Mouse (Mus musculus): ENCODE measurements around the gene Taar9. TPM values are rescaled to one million over a fixed set of nuclear protein-coding genes. Genes with fewer than 3 reads are reported as not detected.
"Not testable (repeated sequence)": the region's sequence is repeated elsewhere in the genome, so short reads cannot be mapped to it uniquely, and the experiment has no call there.

Gene Taar9
- polyA plus RNA-seq, 1 experiment: not detected

- TF ChIP-seq POLR2A (IDR thresholded peaks at IDR 0.05; ENCODE audit: insufficient read depth, low read length) (no peak), EP300 (IDR thresholded peaks at IDR 0.05; ENCODE audit: insufficient read depth, low read depth, low read length) (no peak), CTCF (IDR thresholded peaks at IDR 0.05; ENCODE audit: low read depth, low read length) (no peak)
- no peaks in the 10 kb centered on the region for H3K36me3 ChIP-seq (ENCODE audit: control insufficient read depth, insufficient read depth, low read length, poor library complexity, severe bottlenecking)
- H3K4me3 ChIP-seq (ENCODE audit: low read depth, low read length): no peak overlapping the region
- no peaks in the 10 kb centered on the region for H3K4me1 ChIP-seq (ENCODE audit: control insufficient read depth, insufficient read depth, low read length)
- H3K27me3 ChIP-seq (ENCODE audit: control insufficient read depth, insufficient read depth, low read length, poor library complexity, severe bottlenecking): no peaks in the 10 kb centered on the region
- no peak overlapping the region for H3K27ac ChIP-seq (ENCODE audit: insufficient read depth, low read length)
- no peaks in the 10 kb centered on the region for H3K9me3 ChIP-seq (replicated peaks; ENCODE audit: control insufficient read depth, insufficient read depth, low read length, poor library complexity, severe bottlenecking)
- H3K9ac ChIP-seq (ENCODE audit: low read depth, poor library complexity, severe bottlenecking): no peak overlapping the region
Observed at GRCm38 (mm10) chr10:24086555-24086954, 22.8 kb downstream of the Taar9 start.

GRCm38 (mm10) chr10:24085936-24086335 is 23.4 kb downstream of the Taar9 start:
- Histone ChIP-seq H3K4me1 (ENCODE audit: control insufficient read depth, insufficient read depth, low read length) (no peaks in the 10 kb centered on the region), H3K4me3 (ENCODE audit: low read depth, low read length) (no peak overlapping the region), H3K36me3 (ENCODE audit: control insufficient read depth, insufficient read depth, low read length, poor library complexity, severe bottlenecking) (no peaks in the 10 kb centered on the region), H3K9me3 (replicated peaks; ENCODE audit: control insufficient read depth, insufficient read depth, low read length, poor library complexity, severe bottlenecking) (no peaks in the 10 kb centered on the region), H3K9ac (ENCODE audit: low read depth, poor library complexity, severe bottlenecking) (no peak overlapping the region), H3K27me3 (ENCODE audit: control insufficient read depth, insufficient read depth, low read length, poor library complexity, severe bottlenecking) (no peaks in the 10 kb centered on the region), H3K27ac (ENCODE audit: insufficient read depth, low read length) (no peak overlapping the region)
- TF ChIP-seq CTCF (IDR thresholded peaks at IDR 0.05; ENCODE audit: low read depth, low read length) (no peak), POLR2A (IDR thresholded peaks at IDR 0.05; ENCODE audit: insufficient read depth, low read length) (no peak), EP300 (IDR thresholded peaks at IDR 0.05; ENCODE audit: insufficient read depth, low read depth, low read length) (no peak)

GRCm38 (mm10) chr10:24080166-24080565 is 29.2 kb downstream of the Taar9 start:
- Histone ChIP-seq H3K4me3 (ENCODE audit: low read depth, low read length) (no peak overlapping the region), H3K36me3 (ENCODE audit: control insufficient read depth, insufficient read depth, low read length, poor library complexity, severe bottlenecking) (no peaks in the 10 kb centered on the region), H3K9me3 (replicated peaks; ENCODE audit: control insufficient read depth, insufficient read depth, low read length, poor library complexity, severe bottlenecking) (no peaks in the 10 kb centered on the region), H3K27ac (ENCODE audit: insufficient read depth, low read length) (no peak overlapping the region), H3K4me1 (ENCODE audit: control insufficient read depth, insufficient read depth, low read length) (no peaks in the 10 kb centered on the region), H3K27me3 (ENCODE audit: control insufficient read depth, insufficient read depth, low read length, poor library complexity, severe bottlenecking) (no peaks in the 10 kb centered on the region), H3K9ac (ENCODE audit: low read depth, poor library complexity, severe bottlenecking) (no peak overlapping the region)
- no peak for TF ChIP-seq POLR2A (IDR thresholded peaks at IDR 0.05; ENCODE audit: insufficient read depth, low read length)
- no peak for TF ChIP-seq EP300 (IDR thresholded peaks at IDR 0.05; ENCODE audit: insufficient read depth, low read depth, low read length)
- peak; percentile 15 for TF ChIP-seq CTCF (IDR thresholded peaks at IDR 0.05; ENCODE audit: low read depth, low read length)

- not testable (repeated sequence) for H3K36me3 ChIP-seq (ENCODE audit: control insufficient read depth, insufficient read depth, low read length, poor library complexity, severe bottlenecking); H3K9ac ChIP-seq (ENCODE audit: low read depth, poor library complexity, severe bottlenecking); H3K27ac ChIP-seq (ENCODE audit: insufficient read depth, low read length); H3K4me1 ChIP-seq (ENCODE audit: control insufficient read depth, insufficient read depth, low read length); H3K4me3 ChIP-seq (ENCODE audit: low read depth, low read length); H3K27me3 ChIP-seq (ENCODE audit: control insufficient read depth, insufficient read depth, low read length, poor library complexity, severe bottlenecking); H3K9me3 ChIP-seq (replicated peaks; ENCODE audit: control insufficient read depth, insufficient read depth, low read length, poor library complexity, severe bottlenecking)
Observed at GRCm38 (mm10) chr10:24076200-24076599, 33.1 kb downstream of the Taar9 start, which contains the start of gene Taar8a. TSS of gene Taar8a (plus strand) at chr10:24076500.

- H3K4me1 ChIP-seq (ENCODE audit: control insufficient read depth, insufficient read depth, low read length); H3K27me3 ChIP-seq (ENCODE audit: control insufficient read depth, insufficient read depth, low read length, poor library complexity, severe bottlenecking); H3K9ac ChIP-seq (ENCODE audit: low read depth, poor library complexity, severe bottlenecking); H3K4me3 ChIP-seq (ENCODE audit: low read depth, low read length); H3K9me3 ChIP-seq (replicated peaks; ENCODE audit: control insufficient read depth, insufficient read depth, low read length, poor library complexity, severe bottlenecking); H3K27ac ChIP-seq (ENCODE audit: insufficient read depth, low read length); H3K36me3 ChIP-seq (ENCODE audit: control insufficient read depth, insufficient read depth, low read length, poor library complexity, severe bottlenecking): not testable (repeated sequence)
Observed at GRCm38 (mm10) chr10:24074751-24075150, 34.6 kb downstream of the Taar9 start.

GRCm38 (mm10) chr10:24058986-24059385 is 50.3 kb downstream of the Taar9 start:
- H3K27me3 ChIP-seq (ENCODE audit: control insufficient read depth, insufficient read depth, low read length, poor library complexity, severe bottlenecking): no peaks in the 10 kb centered on the region
- no peak overlapping the region for H3K27ac ChIP-seq (ENCODE audit: insufficient read depth, low read length)
- TF ChIP-seq CTCF (IDR thresholded peaks at IDR 0.05; ENCODE audit: low read depth, low read length) (no peak), EP300 (IDR thresholded peaks at IDR 0.05; ENCODE audit: insufficient read depth, low read depth, low read length) (no peak), POLR2A (IDR thresholded peaks at IDR 0.05; ENCODE audit: insufficient read depth, low read length) (no peak)
- no peaks in the 10 kb centered on the region for H3K4me1 ChIP-seq (ENCODE audit: control insufficient read depth, insufficient read depth, low read length)
- H3K36me3 ChIP-seq (ENCODE audit: control insufficient read depth, insufficient read depth, low read length, poor library complexity, severe bottlenecking): no peaks in the 10 kb centered on the region
- no peaks in the 10 kb centered on the region for H3K9me3 ChIP-seq (replicated peaks; ENCODE audit: control insufficient read depth, insufficient read depth, low read length, poor library complexity, severe bottlenecking)
- no peak overlapping the region for H3K9ac ChIP-seq (ENCODE audit: low read depth, poor library complexity, severe bottlenecking)
- H3K4me3 ChIP-seq (ENCODE audit: low read depth, low read length): no peak overlapping the region

Other genes with a start within 250 kb of the Taar9 start
- gene Vnn1, start 214.8 kb downstream of the Taar9 start, polyA plus RNA-seq (2011; ENCODE audit: insufficient read depth, insufficient read length, low read depth, missing spikeins): 13.0 and 13.5 TPM in 2 replicates
- gene Taar1, start 189.2 kb downstream of the Taar9 start, polyA plus RNA-seq (2011; ENCODE audit: insufficient read depth, insufficient read length, low read depth, missing spikeins): not detected in 2 replicates
- not detected in 2 replicates for gene Taar2, start 171.0 kb downstream of the Taar9 start, polyA plus RNA-seq (2011; ENCODE audit: insufficient read depth, insufficient read length, low read depth, missing spikeins)
- gene Taar3, start 160.0 kb downstream of the Taar9 start, polyA plus RNA-seq (2011; ENCODE audit: insufficient read depth, insufficient read length, low read depth, missing spikeins): not detected in 2 replicates
- gene Taar4, start 149.0 kb downstream of the Taar9 start, polyA plus RNA-seq (2011; ENCODE audit: insufficient read depth, insufficient read length, low read depth, missing spikeins): not detected in 2 replicates
- gene Taar5, start 138.8 kb downstream of the Taar9 start, polyA plus RNA-seq (2011; ENCODE audit: insufficient read depth, insufficient read length, low read depth, missing spikeins): not detected in 2 replicates
- gene Taar6, start 123.9 kb downstream of the Taar9 start, polyA plus RNA-seq (2011; ENCODE audit: insufficient read depth, insufficient read length, low read depth, missing spikeins): not detected in 2 replicates
- gene Taar7a, start 116.1 kb downstream of the Taar9 start, polyA plus RNA-seq (2011; ENCODE audit: insufficient read depth, insufficient read length, low read depth, missing spikeins): not detected in 2 replicates
- not detected in 2 replicates for gene Taar7b, start 109.6 kb downstream of the Taar9 start, polyA plus RNA-seq (2011; ENCODE audit: insufficient read depth, insufficient read length, low read depth, missing spikeins)
- not detected in 2 replicates for gene Taar7d, start 82.3 kb downstream of the Taar9 start, polyA plus RNA-seq (2011; ENCODE audit: insufficient read depth, insufficient read length, low read depth, missing spikeins)
- not detected in 2 replicates for gene Taar7e, start 71.9 kb downstream of the Taar9 start, polyA plus RNA-seq (2011; ENCODE audit: insufficient read depth, insufficient read length, low read depth, missing spikeins)
- gene Taar7f, start 60.0 kb downstream of the Taar9 start, polyA plus RNA-seq (2011; ENCODE audit: insufficient read depth, insufficient read length, low read depth, missing spikeins): not detected in 2 replicates
- not detected in 2 replicates for gene Taar8a, start 33.0 kb downstream of the Taar9 start, polyA plus RNA-seq (2011; ENCODE audit: insufficient read depth, insufficient read length, low read depth, missing spikeins)
- not detected in 2 replicates for gene Taar8b, start 17.2 kb downstream of the Taar9 start, polyA plus RNA-seq (2011; ENCODE audit: insufficient read depth, insufficient read length, low read depth, missing spikeins)
- gene Taar8c, start 7.6 kb downstream of the Taar9 start, polyA plus RNA-seq (2011; ENCODE audit: insufficient read depth, insufficient read length, low read depth, missing spikeins): not detected in 2 replicates
- 78.3 and 99.4 TPM in 2 replicates for gene Stx7, start 39.8 kb upstream of the Taar9 start, polyA plus RNA-seq (2011; ENCODE audit: insufficient read depth, insufficient read length, low read depth, missing spikeins)
- gene Moxd1, start 114.0 kb upstream of the Taar9 start, polyA plus RNA-seq (2011; ENCODE audit: insufficient read depth, insufficient read length, low read depth, missing spikeins): 8.8 and 8.9 TPM in 2 replicates

Data from ES-Bruce4 (cell line).